Mouse (Mus musculus) skeletal muscle tissue, adult 2 months (tissue): Measurements from ENCODE around the gene Magohb.

Experiments used
- DNase-seq: peaks from one replicate; pipeline ENCODE4 v3.0.0-alpha.2; 2012; ENCODE audit warnings: low read depth, low spot score

The Magohb gene

GRCm38 (mm10) chr6:131262009-131262408, 31.0 kb downstream of the Magohb start:
- DNase-seq: no peak

- DNase-seq: no peak
Observed at GRCm38 (mm10) chr6:131247206-131247605, 45.8 kb downstream of the Magohb start, which contains the start of gene Klra2. TSS of gene Klra2 (minus strand) at chr6:131247362.

GRCm38 (mm10) chr6:131245081-131245480, 48.0 kb downstream of the Magohb start:
- DNase-seq: no peak
